8 mouse cellular contexts compared by ENCODE assay signal in genomic region chr2:152653874-152654715, GRCm38 (mm10). TPM values are rescaled to one million over a fixed set of nuclear protein-coding genes. Genes with fewer than 3 reads are reported as not detected.
DNase-seq lines count a peak whose midpoint lies in the region; ATAC-seq and TF ChIP-seq lines count a peak whose summit lies in the region.

No protein-coding gene starts in this region.

- 52% methylated on average over 14 of the region's 14 CpGs for WGBS in embryonic facial prominence, embryonic 11.5 days
- 56% methylated on average over 14 of the region's 14 CpGs for WGBS in embryonic facial prominence, embryonic 10.5 days
- WGBS in heart, embryonic 11.5 days (ENCODE audit: insufficient replicate concordance) = 32% methylated on average over 14 of the region's 14 CpGs
- WGBS in olfactory bulb, adult 2 months = 34% methylated on average over 14 of the region's 14 CpGs

- H3K9ac ChIP-seq in embryonic facial prominence, embryonic 11.5 days (replicated peaks; ENCODE audit: low read length) = no peak overlapping the region
- H3K9ac ChIP-seq in heart, embryonic 11.5 days (ENCODE audit: low read depth, low read length) = no peak overlapping the region

- no peak overlapping the region for H3K27ac ChIP-seq in embryonic facial prominence, embryonic 11.5 days (replicated peaks; ENCODE audit: low read depth, low read length)
- H3K27ac ChIP-seq in embryonic facial prominence, embryonic 10.5 days (replicated peaks) = no peak overlapping the region
- H3K27ac ChIP-seq in heart, embryonic 11.5 days (ENCODE audit: low read depth, low read length) = peak overlapping the region; percentile 15; the same call in 1 of the 2 replicates
- H3K27ac ChIP-seq in olfactory bulb, adult 2 months (ENCODE audit: insufficient read depth, low read depth, low read length) = peak overlapping the region; percentile 14; the same call in 1 of the 2 replicates

- ATAC-seq in embryonic facial prominence, embryonic 11.5 days (replicated peaks; ENCODE audit: insufficient number of reproducible peaks, low FRiP score, low TSS enrichment, low read depth) = no peak
- ATAC-seq in heart, embryonic 11.5 days (replicated peaks; ENCODE audit: insufficient number of reproducible peaks, low FRiP score, low TSS enrichment) = no peak

- DNase-seq in embryonic facial prominence, embryonic 11.5 days (ENCODE audit: low spot score) = peak; percentile 35
- DNase-seq in embryonic facial prominence, embryonic 10.5 days (ENCODE audit: low spot score) = no peak
- DNase-seq in 3134 (ENCODE audit: extremely low read depth, insufficient read length, low spot score) = peak; percentile 70
- DNase-seq in adrenal gland, postnatal 36 days = peak; percentile 76 to 77
- peak; percentile 28 to 38 for DNase-seq in layer of hippocampus, postnatal 25 days (ENCODE audit: extremely low spot score in 1 of 2, low spot score in 1 of 2)
- no peak for DNase-seq in spleen, adult 18-20 months

- no peaks in the 10 kb centered on the region for H3K36me3 ChIP-seq in embryonic facial prominence, embryonic 11.5 days (replicated peaks; ENCODE audit: control insufficient read depth, insufficient read depth, low read depth, low read length)
- no peaks in the 10 kb centered on the region for H3K36me3 ChIP-seq in embryonic facial prominence, embryonic 10.5 days (replicated peaks)
- no peaks in the 10 kb centered on the region for H3K36me3 ChIP-seq in heart, embryonic 11.5 days (ENCODE audit: control insufficient read depth, insufficient read depth, low read length)

- no peaks in the 10 kb centered on the region for H3K9me3 ChIP-seq in embryonic facial prominence, embryonic 11.5 days (replicated peaks; ENCODE audit: control insufficient read depth, low read length)
- H3K9me3 ChIP-seq in embryonic facial prominence, embryonic 10.5 days = no peaks in the 10 kb centered on the region
- no peaks in the 10 kb centered on the region for H3K9me3 ChIP-seq in heart, embryonic 11.5 days (replicated peaks; ENCODE audit: control insufficient read depth, low read length)

- TF ChIP-seq CTCF in olfactory bulb, adult 2 months (IDR thresholded peaks at IDR 0.05; ENCODE audit: insufficient read depth, low read depth, low read length) = no peak

- TF ChIP-seq POLR2A in olfactory bulb, adult 2 months (IDR thresholded peaks at IDR 0.05; ENCODE audit: insufficient read depth, low read depth, low read length) = no peak

- no peak overlapping the region for H3K4me2 ChIP-seq in embryonic facial prominence, embryonic 11.5 days (ENCODE audit: low read depth, low read length)
- no peak overlapping the region for H3K4me2 ChIP-seq in heart, embryonic 11.5 days

- no peaks in the 10 kb centered on the region for H3K4me1 ChIP-seq in embryonic facial prominence, embryonic 11.5 days (ENCODE audit: control insufficient read depth, insufficient read depth, low read length)
- peaks cover 16% of the 10 kb centered on the region for H3K4me1 ChIP-seq in embryonic facial prominence, embryonic 10.5 days
- peaks cover 11% of the 10 kb centered on the region for H3K4me1 ChIP-seq in heart, embryonic 11.5 days (ENCODE audit: control insufficient read depth, insufficient read depth, low read length)
- H3K4me1 ChIP-seq in olfactory bulb, adult 2 months (ENCODE audit: control insufficient read depth, insufficient read depth, low read length) = peaks cover 10% of the 10 kb centered on the region

- H3K4me3 ChIP-seq in embryonic facial prominence, embryonic 11.5 days (ENCODE audit: low read depth, low read length) = no peak overlapping the region
- no peak overlapping the region for H3K4me3 ChIP-seq in embryonic facial prominence, embryonic 10.5 days
- H3K4me3 ChIP-seq in heart, embryonic 11.5 days (ENCODE audit: low read depth, low read length) = no peak overlapping the region
- H3K4me3 ChIP-seq in olfactory bulb, adult 2 months (ENCODE audit: insufficient read depth, low read depth, low read length) = no peak overlapping the region

- H3K27me3 ChIP-seq in embryonic facial prominence, embryonic 11.5 days (ENCODE audit: control insufficient read depth, insufficient read depth, low read length) = no peaks in the 10 kb centered on the region
- no peaks in the 10 kb centered on the region for H3K27me3 ChIP-seq in embryonic facial prominence, embryonic 10.5 days (replicated peaks; ENCODE audit: low read depth, poor library complexity, severe bottlenecking)
- H3K27me3 ChIP-seq in heart, embryonic 11.5 days (ENCODE audit: control insufficient read depth, insufficient read depth, low read length) = no peaks in the 10 kb centered on the region

RNA-seq across cellular contexts. Expression of gene H13, which starts 15.2 kb away (rescaled TPM):
- 115 and 118 TPM in 2 replicates for polyA plus RNA-seq in embryonic facial prominence, embryonic 11.5 days (2014; fragmentation: Nextera tagmentation; extraction: Ambion mirVana)
- 102 and 110 TPM in 2 replicates for polyA plus RNA-seq in embryonic facial prominence, embryonic 10.5 days (2016; fragmentation: Nextera tagmentation; extraction: Ambion mirVana)
- 100 to 1,000 TPM; 169 to 173 TPM for total RNA-seq in adrenal gland, postnatal 36 days (2021)
- polyA plus RNA-seq in heart, embryonic 11.5 days (2014; fragmentation: Nextera tagmentation; extraction: Ambion mirVana) = 92.3 and 92.8 TPM in 2 replicates
- total RNA-seq in layer of hippocampus, postnatal 25 days (2021) = 10 to 100 TPM; 78.4 to 81.8 TPM
- not detected in 2 replicates for polyA plus RNA-seq in olfactory bulb, adult 2 months (2012; ENCODE audit: insufficient read depth, insufficient read length, low replicate concordance, missing spikeins)

RNA-seq across cellular contexts. Expression of gene Rem1, which starts 27.3 kb away (rescaled TPM):
- 0.36 and 0.91 TPM in 2 replicates for polyA plus RNA-seq in embryonic facial prominence, embryonic 11.5 days (2014; fragmentation: Nextera tagmentation; extraction: Ambion mirVana)
- 0.40 and 0.60 TPM in 2 replicates for polyA plus RNA-seq in embryonic facial prominence, embryonic 10.5 days (2016; fragmentation: Nextera tagmentation; extraction: Ambion mirVana)
- total RNA-seq in adrenal gland, postnatal 36 days (2021) = 10 to 100 TPM in 1 of 2 experiments, 1 to 10 TPM in 1; 9.3 to 13.2 TPM
- polyA plus RNA-seq in heart, embryonic 11.5 days (2014; fragmentation: Nextera tagmentation; extraction: Ambion mirVana) = 5.8 and 6.1 TPM in 2 replicates
- total RNA-seq in layer of hippocampus, postnatal 25 days (2021) = 1 to 10 TPM in 1 of 2 experiments, under 1 TPM in 1; 0.98 to 1.5 TPM
- polyA plus RNA-seq in olfactory bulb, adult 2 months (2012; ENCODE audit: insufficient read depth, insufficient read length, low replicate concordance, missing spikeins) = not detected in 2 replicates

RNA-seq across cellular contexts. Expression of gene Defb25, which starts 31.2 kb away (rescaled TPM):
- polyA plus RNA-seq in embryonic facial prominence, embryonic 11.5 days (2014; fragmentation: Nextera tagmentation; extraction: Ambion mirVana) = not detected in 2 replicates
- 0.70 TPM in 1 of 2 replicates, not detected in the other for polyA plus RNA-seq in embryonic facial prominence, embryonic 10.5 days (2016; fragmentation: Nextera tagmentation; extraction: Ambion mirVana)
- 1 to 10 TPM in 1 of 2 experiments, not detected in 1; 2.2 TPM for total RNA-seq in adrenal gland, postnatal 36 days (2021)
- 1.2 and 1.4 TPM in 2 replicates for polyA plus RNA-seq in heart, embryonic 11.5 days (2014; fragmentation: Nextera tagmentation; extraction: Ambion mirVana)
- total RNA-seq in layer of hippocampus, postnatal 25 days (2021) = not detected
- polyA plus RNA-seq in olfactory bulb, adult 2 months (2012; ENCODE audit: insufficient read depth, insufficient read length, low replicate concordance, missing spikeins) = not detected in 2 replicates

RNA-seq across cellular contexts. Expression of gene Mcts2, which starts 32.7 kb away (rescaled TPM):
- polyA plus RNA-seq in embryonic facial prominence, embryonic 11.5 days (2014; fragmentation: Nextera tagmentation; extraction: Ambion mirVana) = 40.6 and 45.1 TPM in 2 replicates
- 37.6 and 40.2 TPM in 2 replicates for polyA plus RNA-seq in embryonic facial prominence, embryonic 10.5 days (2016; fragmentation: Nextera tagmentation; extraction: Ambion mirVana)
- total RNA-seq in adrenal gland, postnatal 36 days (2021) = 10 to 100 TPM; 27.2 to 31.7 TPM
- 22.2 and 29.2 TPM in 2 replicates for polyA plus RNA-seq in heart, embryonic 11.5 days (2014; fragmentation: Nextera tagmentation; extraction: Ambion mirVana)
- total RNA-seq in layer of hippocampus, postnatal 25 days (2021) = 10 to 100 TPM; 21.2 to 22.8 TPM
- not detected in 2 replicates for polyA plus RNA-seq in olfactory bulb, adult 2 months (2012; ENCODE audit: insufficient read depth, insufficient read length, low replicate concordance, missing spikeins)

RNA-seq across cellular contexts. Expression of gene Defb36, which starts 50.0 kb away (rescaled TPM):
- not detected in 2 replicates for polyA plus RNA-seq in embryonic facial prominence, embryonic 11.5 days (2014; fragmentation: Nextera tagmentation; extraction: Ambion mirVana)
- polyA plus RNA-seq in embryonic facial prominence, embryonic 10.5 days (2016; fragmentation: Nextera tagmentation; extraction: Ambion mirVana) = not detected in 2 replicates
- total RNA-seq in adrenal gland, postnatal 36 days (2021) = 1 to 10 TPM in 1 of 2 experiments, not detected in 1; 1.3 TPM
- not detected in 2 replicates for polyA plus RNA-seq in heart, embryonic 11.5 days (2014; fragmentation: Nextera tagmentation; extraction: Ambion mirVana)
- not detected for total RNA-seq in layer of hippocampus, postnatal 25 days (2021)
- not detected in 2 replicates for polyA plus RNA-seq in olfactory bulb, adult 2 months (2012; ENCODE audit: insufficient read depth, insufficient read length, low replicate concordance, missing spikeins)

Comparison
In these comparisons a context has a peak if more than half of its experiments do, and no peak if none do; other contexts are left out.
1. DNase-seq: peak in embryonic facial prominence, embryonic 11.5 days (single experiment), 3134 (single experiment), adrenal gland, postnatal 36 days (2 of 2) and layer of hippocampus, postnatal 25 days (2 of 2); none in embryonic facial prominence, embryonic 10.5 days (single experiment) and spleen, adult 18-20 months (0 of 2).
2. H3K27ac ChIP-seq: peak in heart, embryonic 11.5 days (single experiment) and olfactory bulb, adult 2 months (single experiment); none in embryonic facial prominence, embryonic 11.5 days (single experiment) and embryonic facial prominence, embryonic 10.5 days (single experiment).